Mouse (Mus musculus) E14TG2a.4 (cell line): ENCODE measurements around the gene Zfp398.

Experiments
- CTCF ChIP-seq: conservative IDR thresholded peaks from 2 replicates; pipeline ENCODE4 v1.5.1; 2014; ENCODE audit warnings: low read length
- NANOG ChIP-seq: IDR thresholded peaks from 2 replicates; pipeline ENCODE4 v1.6.1; 2014; ENCODE audit warnings: borderline replicate concordance, low read length, mixed read lengths

- 0 out of 2 replicates have a peak, but pooled peaks have one; percentile 11 for TF ChIP-seq CTCF
- no peak for TF ChIP-seq NANOG
These were observed 41.2 kb upstream of the Zfp398 start for GRCm38 (mm10) chr6:47794106-47794830.
